Mouse (Mus musculus) lung, postnatal 10 days (tissue): Measurements from ENCODE around the gene Crkl.
"Not testable (repeated sequence)": the region's sequence is repeated elsewhere in the genome, so short reads cannot be mapped to it uniquely, and the experiment has no call there.

ENCODE experiments used
- DNase-seq: peaks from one replicate; pipeline ENCODE4 v3.0.0; 2021

Gene Crkl

DNA sequence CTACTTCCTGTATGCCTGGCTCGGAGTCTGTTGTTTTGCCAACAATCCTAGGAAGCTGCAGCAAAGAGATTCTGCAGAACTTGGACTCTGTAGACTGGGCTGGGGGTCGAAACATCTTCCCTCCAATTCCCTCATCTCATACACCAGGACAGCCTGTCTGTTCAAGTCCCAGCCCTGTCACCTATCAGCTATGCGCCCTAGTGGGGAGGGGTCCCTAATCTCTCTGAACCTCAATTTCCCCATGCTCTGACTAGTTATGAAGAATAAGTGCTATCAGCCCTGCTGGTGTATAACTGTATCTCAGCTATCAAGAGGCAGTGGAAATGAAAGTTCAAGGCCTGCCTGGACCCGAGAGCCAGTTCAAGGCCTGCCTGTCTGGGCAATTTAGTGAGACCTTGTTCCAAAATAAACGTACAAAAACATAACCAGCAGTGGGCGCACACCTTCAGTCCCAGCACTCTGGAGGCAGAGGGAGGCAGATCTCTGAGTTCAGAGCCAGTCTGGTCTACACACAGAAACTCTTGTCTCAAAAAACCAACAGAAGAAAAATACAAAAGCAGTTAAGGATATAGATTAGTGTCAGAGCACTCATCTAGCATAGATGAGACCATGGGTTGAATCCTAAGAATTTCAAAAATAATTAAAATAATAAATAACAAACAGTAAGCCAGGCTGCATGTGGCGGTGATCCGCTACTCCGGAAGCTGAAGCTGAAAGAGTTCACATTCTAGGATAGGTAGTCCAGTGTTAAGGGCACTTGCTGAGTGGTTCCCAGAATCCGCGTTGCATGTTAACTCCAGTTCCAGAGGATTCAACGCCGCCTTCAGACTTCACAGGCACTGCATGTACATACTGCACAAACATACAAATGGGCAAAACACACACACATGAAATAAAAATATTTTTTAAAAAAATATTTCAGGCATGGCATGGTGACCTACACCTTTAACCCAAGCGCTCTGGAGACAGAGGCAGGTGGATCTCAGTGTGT, 37.0 kb downstream of the Crkl start:
- DNase-seq: peak; percentile 36

DNA sequence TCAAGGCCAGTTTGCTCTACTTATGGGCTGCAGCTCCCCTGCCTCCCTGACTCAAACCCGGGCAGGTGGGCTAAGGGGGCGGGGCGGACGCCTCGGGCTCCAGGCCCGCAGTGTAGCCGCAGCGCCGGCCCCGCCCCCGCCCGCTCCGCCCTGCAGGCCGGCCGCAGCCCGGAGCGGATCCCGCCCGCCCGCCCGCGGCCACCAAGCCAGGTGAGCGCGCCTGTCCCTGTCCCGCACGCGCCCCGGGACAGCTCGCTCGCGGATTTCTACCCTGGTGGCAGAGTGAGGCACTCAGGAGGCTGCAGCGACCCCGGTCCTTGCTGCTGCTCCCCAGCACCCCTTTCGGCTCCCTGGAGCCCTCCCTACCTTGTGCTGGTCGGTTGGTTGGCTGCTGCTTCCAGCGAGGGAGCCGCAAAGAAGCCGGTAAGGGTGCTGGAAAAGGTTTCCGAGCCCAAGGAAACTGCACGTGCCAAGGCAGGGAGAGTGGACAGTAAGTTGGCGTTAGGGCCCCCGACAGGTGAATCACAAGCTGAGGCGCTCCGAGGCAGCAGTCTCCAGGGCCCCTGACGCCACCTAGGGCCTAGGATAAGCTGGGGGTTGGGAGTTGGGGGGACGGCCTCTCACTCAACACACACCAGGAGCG, 37.8 kb downstream of the Crkl start, which contains the start of gene Aifm3:
Aifm3 (plus strand) TSS at position 143 of the 643 bp plus-strand sequence.
- DNase-seq: no peak

DNA sequence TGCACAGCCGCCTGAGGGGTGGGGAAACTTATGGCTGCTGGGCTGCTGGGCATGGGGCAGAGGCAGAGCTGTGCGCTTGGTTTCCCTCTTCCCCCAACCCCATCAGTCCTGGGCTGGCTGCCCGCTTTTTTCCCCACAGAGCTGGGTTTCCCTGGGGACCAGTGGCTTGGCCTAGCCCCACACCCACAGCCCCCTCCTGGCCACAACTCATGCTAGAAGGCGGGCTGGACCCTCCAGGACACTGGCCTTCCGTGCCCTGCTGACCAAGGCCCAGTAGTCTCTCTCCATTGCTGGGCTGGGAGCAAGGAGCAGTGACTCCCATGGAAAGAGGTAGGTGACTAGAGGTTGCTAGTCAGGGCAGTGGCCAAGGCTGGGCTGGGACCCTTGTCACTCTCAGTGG, 39.4 kb downstream of the Crkl start:
- no peak for DNase-seq

DNA sequence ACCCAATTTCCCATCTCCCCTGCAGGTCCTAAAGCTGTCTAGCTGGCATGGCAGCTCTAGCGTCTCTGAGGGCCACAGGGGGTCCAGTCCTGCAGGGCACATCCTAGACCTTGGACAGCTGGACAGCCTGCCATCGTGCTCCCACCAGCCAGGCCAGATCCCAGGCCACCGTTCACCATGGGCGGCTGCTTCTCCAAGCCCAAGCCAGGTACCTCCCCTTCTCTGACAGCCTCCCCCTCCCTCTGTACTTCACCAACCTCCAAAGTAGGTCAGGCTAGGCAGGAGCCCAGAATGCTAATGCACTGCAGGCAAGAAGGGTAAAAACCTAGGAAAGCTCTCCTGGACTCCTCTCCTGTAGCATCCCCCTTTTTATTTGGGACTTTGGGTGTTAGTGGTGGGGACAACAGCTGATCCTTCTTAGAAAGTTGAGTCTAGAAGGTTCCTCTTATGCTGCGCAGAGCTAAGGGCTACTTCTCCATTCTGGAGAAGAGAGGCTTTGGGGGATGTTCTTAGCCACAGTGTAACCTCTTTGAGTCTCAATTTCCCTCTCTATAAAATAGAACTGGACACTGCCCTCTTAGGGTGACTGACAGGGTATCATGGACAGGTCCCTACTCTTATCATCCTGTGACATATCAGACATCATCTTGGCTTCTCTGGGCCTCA, 40.2 kb downstream of the Crkl start:
- DNase-seq: no peak

DNA sequence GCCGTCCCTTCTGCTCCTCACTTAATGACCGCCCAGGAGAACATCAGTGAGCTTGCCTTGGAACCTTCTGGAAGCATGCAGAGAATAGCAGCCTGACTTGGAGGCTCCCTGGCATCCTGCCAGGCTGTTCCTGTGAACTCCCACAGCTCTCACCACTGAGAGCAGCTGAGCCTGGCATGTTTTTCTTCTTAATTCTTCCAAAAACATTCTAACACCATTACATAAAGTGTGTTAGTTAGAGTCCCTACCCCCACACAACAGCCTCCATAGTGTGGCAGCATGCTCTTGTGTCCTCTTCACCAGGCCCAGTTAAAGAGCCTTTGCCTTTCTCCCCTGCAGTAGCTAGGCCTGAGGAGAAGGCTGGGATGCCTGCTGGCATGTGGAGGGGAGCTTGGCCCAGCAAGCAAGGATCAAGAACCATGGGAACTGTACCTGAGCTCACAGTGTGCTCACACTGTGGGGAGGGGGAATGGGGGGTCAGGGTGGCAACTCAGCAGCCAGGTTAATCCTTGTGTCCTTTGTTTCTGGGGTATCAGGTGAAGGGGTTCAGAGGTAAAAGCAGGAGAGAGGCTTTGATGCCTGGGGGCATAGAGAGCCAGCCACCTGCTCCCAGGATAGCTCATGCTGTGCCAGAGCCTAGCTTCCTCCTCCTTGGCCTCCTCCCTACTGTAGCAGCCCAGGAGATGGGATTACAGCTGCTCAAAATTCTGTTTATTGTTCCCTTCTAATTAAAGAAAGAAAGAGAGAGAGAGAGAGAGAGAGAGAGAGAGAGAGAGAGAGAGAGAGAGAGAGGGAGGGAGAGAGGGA, 44.9 kb downstream of the Crkl start:
- peak; percentile 64 for DNase-seq

DNA sequence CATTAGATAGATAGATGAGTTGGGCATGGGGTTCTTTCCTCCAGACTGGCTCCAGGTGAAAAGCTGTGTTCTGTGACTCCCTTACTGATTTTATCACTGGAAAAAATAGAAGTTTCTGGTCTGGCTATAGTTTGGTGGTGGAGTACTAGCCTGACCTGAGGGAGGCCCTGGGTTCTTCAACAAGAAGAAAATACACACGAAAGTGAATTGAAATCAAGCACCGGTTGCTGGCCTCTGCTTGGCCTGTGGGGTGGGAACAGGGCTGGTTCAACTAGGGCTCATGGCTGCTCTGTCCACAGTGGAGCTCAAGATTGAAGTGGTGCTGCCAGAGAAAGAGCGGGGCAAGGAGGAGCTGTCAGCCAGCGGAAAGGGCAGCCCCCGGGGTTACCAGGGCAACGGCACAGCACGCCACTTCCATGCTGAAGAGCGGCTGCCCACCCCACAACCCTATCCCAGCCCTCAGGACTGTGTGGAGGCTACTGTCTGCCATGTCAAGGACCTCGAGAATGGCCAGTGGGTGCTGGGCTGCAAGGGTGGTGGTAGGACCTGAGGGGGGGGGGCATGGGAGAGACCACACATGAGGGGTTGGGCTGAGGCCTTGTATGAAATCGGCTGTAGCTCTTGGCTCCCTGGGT, 47.6 kb downstream of the Crkl start:
- no peak for DNase-seq

DNA sequence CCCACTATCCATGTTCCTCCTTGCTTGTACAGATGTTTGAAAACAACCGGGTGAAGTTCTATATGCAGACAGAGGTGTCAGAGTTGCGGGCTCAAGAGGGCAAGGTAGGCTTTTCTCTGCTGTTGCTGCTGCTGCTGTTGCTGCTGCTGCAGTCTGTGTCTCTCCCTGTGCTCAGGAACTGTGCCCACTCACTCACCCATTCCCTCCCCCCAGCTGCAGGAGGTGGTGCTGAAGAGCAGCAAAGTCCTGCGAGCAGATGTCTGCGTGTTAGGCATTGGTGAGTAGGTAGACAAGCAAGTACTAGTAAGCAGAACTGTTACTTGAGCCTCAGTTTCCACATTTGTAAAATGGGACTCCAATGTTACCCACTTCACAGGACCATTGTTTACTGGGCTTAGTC, 50.9 kb downstream of the Crkl start:
- no peak for DNase-seq

DNA sequence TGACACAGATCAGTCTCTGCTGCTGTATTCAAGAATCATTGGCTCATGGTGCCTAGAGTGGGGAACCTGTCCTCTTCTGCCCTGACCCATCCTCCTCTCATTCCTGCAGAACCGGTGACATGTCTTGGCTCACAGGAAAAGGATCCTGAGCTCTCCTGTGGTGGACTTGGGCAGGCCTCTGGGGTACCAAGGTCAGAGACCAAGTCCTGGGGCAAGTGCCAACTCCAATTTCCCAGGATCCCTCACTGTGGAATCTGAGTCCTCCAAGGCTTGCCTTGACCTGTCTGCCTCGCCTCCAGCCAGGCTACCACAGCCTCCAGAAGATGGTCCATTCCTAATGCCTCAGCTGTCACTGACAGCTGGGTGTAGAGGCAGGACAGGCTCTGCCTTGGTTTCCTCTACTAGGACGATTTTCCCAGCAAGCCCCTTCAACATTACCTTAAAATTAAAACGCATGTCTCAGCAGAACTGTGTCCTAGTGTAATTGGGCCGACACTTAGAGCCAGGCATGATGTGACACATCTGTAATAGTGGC, 55.3 kb downstream of the Crkl start:
- no peak for DNase-seq

DNA sequence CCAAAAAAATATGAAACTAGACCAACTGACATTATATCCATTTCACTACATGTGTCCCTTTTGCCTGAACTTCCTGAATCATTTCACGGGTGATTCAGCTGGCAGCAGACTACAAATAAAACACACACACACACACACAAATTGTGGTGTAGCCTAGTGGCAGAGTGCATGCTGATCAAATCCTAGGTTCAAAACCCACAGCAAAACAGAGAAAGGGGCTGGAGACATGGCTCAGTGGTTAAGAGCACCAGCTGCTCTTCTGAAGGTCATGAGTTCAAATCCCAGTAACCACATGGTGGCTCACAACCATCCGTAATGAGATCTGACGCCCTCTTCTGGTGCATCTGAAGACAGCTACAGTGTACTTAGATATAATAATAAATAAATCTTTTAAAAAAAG, 56.2 kb downstream of the Crkl start:
- DNase-seq: not testable (repeated sequence)

DNA sequence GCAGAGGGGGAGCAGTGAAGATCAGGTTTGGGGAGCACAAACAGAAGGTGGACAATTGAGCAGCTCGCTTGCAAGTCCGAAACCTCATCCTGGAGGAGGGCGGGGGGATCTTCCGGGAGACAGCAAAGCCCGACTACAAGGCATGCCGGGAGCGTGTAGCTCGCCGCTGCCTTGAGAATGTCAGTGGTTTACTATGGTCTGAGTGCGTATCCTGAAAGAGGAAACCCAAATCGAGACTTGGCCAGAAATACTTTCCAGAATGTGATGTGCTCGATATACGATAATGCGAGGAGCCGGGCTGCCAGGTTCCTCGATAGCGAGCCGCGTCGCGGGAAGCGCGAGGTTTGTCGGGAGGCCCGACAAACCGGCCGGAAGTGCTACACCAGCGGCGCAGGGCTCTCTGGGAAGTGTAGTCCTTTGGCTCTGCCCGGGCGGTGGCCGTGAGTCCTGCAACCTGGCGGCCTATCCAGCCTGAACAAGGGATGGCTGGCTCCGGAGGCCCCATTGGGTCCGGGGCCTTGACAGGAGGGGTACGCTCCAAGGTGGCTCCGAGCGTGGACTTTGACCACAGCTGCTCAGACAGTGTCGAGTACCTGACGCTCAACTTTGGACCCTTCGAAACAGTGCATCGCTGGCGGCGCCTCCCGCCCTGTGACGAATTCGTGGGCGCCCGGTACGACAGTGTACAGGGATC, 56.9 kb downstream of the Crkl start, which contains the start of gene Lztr1:
Lztr1 (plus strand) TSS at position 143 of the 694 bp plus-strand sequence.
- DNase-seq: peak; percentile 92

DNA sequence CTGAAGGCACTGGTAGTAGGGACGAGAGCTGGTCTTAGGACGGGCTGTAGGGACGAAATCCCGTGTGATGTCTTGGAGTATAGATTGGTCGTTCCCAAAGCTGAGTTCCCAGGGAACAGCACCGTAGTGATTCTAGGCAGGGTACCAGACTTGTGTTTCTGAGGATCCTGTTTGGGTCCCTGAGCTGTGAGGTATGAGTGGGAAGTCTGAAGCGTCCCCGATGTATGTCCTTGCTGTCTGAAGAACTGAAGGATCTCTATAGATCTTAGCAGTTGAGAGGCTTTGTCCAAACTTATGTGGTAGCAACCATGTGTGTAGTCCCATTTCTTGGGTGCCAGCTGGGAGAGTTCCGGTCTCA, 57.4 kb downstream of the Crkl start:
- DNase-seq: no peak

DNA sequence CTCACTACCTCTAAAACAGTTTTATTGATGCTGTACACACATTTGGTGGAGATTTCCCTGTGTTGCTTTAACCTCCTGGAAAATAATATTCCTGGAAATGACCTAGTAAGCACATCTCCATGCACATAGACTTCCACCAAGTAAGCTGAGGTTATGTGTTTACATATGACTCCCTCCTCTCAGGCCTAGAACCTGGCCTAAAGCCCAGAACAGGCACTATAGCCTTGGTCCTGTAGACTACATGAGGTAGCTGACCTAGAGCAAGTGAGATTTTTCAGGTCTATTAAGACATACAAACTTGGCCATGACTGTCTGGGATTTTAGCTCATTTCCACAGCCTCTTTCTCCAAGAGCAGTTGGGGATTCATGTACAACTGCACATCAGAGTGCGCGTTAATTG, 58.4 kb downstream of the Crkl start:
- DNase-seq: no peak

DNA sequence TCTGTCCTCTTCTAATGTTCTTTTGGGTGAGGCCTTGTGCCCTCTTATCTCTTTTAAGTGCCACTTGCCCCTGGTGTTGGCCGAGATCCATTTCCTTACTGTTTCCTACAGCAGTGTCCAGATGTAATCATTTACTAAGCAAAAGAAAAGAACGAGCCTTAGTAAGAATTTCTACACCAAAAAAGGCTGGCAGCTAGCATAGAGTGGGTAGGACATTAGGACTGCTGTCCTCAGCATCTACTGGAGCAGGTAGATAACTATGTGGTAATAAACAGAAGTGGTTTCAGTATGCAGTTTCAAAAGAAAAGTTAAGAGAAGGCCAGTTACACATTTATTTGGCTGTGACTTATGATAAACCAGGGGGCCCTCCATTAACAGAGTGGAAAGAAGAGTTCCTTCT, 58.9 kb downstream of the Crkl start:
- no peak for DNase-seq

DNA sequence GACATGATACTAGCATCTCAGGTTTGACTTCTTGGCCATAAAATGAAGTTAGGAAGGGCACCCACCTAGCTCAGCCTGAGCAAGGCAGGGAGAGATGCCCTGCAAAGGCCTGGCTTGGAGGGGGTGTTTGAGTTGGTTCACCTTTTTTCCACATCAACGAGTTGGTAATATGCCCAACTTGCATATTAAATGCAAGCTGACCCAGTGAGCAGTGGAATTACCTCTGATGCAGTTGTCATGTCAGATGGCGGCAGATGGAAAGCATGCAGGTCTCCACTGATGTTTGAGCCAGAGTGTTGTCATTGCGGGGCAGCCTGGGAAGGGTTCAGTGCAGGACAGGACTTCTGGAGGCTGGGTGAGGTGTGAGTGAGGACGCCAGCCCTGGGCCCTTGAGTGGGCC, 59.6 kb downstream of the Crkl start:
- DNase-seq: no peak

DNA sequence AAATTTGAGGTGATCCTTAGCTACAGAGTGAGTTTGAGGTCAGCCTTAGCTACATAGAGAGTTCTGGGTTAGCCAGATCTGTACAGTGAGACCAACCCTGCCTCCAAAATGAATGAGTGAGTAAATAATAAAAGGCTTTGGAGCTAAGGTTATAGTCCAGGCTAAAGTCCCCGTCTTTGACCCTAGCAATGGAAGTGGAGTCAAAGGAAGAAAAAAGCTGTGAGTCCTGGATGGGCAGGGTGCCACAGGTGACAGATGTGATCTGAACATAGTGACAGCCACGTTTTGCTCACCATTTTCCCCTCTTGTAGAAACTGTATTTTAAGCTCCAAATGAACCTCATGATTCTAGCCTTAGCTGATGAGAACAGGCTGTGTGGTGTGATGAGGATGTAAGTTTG, 67.1 kb downstream of the Crkl start:
- no peak for DNase-seq

DNA sequence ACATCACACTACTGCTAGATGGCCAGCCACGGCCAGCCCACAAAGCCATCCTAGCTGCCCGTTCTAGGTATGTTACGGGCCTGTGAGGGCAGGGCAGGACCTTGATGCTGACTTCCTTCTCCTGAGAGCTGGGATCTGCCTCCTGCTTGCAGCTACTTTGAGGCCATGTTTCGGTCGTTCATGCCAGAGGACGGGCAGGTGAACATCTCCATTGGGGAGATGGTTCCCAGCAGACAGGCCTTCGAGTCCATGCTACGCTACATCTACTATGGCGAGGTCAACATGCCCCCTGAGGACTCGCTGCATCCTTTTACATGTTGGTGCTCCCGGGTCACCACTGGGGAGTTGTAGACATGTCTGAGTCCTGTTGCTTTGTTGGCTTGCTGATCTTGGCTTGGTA, 72.4 kb downstream of the Crkl start:
- DNase-seq: no peak

DNA sequence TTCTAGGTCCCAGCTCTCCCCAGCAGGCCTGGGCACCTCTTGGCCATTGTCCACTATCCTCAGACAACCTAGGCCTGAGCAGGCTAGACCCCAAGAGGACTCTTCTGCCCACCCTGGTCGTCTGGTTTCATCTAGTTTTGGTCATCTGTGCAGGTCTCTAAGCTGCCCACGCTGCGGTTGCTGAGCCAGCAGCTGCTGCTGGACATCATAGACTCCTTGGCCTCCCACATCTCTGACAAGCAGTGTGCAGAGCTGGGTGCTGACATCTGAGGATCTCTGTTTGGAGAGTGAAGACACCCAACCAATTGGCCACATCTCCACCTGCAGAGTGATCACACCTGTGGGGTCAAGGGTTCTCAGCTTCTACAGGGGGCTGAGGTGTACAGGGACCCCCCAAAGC, 73.7 kb downstream of the Crkl start:
- DNase-seq: no peak

DNA sequence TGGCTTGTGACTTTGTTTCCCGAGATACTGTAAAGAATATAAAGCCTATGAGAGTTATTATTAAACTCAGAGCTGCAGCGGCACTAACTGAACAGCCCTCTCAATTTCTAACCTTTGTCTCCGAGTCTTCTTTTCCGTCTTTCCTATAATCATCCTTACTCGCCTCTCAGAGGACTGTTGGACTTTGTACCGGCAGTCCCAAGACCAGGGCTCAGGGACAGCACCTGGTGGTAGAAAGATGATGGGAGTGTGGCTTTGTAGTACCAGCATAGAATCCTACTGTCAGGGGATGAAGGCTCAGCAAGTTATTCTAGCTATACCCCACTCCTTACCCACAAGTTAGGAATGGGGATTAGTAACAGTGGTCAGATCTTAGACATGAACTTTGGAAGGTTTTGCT, 74.4 kb downstream of the Crkl start:
- DNase-seq: no peak

DNA sequence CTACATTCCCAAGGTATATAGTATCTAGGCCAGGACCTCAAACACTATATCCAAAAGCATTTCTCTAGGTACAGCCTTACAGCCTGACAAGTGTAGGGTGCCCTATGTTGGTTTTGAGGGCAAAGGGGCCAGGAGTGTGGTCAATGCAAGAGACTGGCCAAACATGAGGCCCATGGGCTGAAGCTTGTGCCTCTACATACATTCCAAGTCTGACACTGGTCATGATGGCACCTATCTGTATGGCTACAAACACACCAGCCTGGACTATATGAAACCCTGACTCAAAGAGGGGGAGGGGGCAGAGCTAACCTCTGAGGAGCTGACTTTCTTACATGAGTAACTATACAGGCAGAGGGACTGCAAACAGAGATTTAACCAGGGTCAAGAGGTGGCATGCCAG, 75.8 kb downstream of the Crkl start:
- DNase-seq: no peak

DNA sequence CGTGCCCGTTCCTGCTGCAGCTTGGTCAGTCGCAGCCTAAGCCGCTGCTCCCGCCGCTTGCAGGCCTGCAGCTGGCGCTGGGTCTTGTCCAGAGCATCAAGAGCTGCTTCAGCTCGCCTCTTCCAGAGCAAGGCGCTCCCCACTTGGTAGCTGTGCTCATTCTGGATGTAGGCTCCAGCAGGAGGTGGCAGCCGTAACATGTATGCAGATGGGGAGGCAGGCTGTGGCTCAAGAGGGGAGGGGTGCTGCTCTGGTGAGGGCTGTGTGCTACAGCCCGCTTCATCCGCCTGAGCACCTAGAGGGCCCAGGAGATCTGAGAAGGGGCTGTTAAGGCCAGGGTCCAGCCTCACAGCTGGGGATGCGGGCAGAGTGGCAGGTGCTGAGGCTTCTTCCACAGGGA, 76.5 kb downstream of the Crkl start:
- no peak for DNase-seq

DNA sequence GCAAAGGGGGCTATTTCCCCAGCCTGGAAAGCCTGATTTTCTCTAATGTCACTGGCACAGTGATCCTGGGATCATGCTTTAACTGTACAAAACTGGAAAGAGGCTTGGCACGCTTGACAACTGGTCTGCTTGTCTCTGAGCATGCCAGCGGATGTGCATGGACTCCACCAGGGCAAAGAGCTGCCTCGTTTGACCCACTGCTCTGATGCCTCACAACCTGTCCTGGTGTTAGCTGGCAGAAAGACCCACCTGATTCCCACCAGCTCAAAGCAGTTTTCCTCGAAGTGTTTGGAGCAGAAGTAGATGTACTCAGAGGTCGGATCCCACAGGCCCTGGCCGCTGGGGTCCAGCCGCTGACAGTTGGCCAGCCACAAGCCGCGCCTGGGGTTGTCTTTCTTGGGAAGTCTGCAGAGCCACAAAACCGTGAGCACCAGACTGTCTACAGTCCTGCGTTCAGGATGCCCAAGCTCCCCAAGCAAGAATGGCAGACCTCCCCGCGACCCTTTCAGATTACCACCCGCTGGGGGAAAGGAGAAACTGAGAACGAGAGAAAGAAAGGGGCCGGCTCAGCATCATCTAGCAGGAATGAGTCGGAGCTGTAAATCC, 78.3 kb downstream of the Crkl start:
- DNase-seq: peak; percentile 22
